Mouse (Mus musculus) cerebellum, postnatal 4 days (tissue): ENCODE results near the gene Tspan4.

ENCODE experiments used
- DNase-seq, 2 experiments: peaks; one replicate each; pipeline ENCODE4 v3.0.0; 2022; ENCODE audit warnings: low spot score in 2 of 2, mixed read lengths in 1 of 2

The Tspan4 gene

DNA sequence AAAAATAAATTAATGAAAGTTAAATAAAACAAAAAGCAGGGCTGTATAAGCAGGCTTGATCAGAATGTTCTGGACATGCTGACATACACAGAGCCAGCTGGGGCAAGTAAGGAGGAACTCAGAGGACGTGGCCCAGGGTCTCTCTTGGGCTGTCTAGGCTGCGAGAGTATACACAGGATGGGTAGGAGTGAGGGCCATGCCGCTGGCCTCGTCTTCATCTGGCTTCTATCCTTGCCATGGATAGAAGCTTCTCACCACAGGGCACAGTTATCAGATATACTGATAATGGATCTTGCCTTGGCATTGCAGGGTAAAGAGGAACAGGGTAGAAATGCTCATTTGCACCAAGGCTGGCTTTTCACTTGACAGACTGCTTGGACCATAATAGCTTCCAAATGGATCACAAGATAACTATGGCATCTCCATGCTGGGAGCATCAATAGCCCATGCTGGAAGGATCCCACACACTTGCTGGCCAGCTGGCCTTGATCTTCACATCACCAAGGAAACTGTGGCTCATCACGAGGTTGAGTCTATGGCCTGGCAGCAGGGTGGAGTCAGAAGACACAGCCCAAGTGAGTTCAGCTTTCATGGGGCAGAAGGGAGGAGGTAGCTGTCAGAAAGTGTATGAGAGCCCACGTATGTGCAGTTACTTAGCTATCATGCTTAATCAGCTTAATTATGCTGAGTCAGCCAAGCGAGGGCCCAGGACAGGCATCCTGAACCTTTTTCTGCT lies 26.9 kb downstream of the Tspan4 start:
- peak in 1 of 2 experiments; percentile 49 for DNase-seq

- peak in 1 of 2 experiments; percentile 44 for DNase-seq
Measured at GRCm38 (mm10) chr7:141502556-141502905, 27.5 kb downstream of the Tspan4 start.

DNA sequence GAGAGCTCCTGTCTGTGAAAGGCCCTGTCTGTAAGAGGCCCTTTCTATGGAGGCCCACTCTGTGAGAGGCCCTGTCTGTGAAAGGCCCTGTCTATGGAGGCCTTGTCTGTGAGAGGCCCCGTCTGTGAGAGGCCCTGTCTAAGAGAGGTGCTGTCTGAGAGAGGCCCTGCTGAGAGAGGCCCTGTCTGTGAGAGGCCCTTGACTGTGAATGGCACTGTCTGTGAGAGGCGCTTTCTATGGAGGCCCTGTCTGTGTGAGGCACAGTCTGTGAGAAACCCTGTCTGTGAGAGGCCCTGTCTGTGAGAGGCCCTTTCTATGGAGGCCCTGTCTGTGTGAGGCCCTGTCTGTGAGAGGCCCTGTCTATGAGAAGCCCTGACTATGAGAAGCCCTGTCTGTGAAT lies 31.2 kb downstream of the Tspan4 start:
- no peak for DNase-seq

DNA sequence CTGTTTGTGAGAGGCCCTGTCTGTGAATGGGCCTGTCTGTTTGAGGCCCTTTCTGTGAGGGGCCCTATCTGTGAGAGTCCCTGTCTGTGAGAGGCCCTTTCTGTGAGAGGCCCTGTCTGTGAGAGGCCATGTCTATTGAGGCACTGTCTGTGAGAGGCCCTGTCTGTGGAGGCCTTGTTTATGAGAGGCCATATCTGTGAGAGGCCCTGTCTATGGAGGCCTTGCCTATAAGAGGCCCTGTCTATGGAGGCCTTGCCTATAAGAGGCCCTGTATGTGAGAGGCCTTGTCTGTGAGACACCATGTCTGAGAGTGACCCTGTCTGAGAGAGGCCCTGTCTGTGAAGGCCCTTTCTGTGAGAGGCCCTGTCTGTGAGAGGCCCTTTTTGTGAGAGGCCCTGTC lies 33.1 kb downstream of the Tspan4 start:
- DNase-seq: no peak

DNA sequence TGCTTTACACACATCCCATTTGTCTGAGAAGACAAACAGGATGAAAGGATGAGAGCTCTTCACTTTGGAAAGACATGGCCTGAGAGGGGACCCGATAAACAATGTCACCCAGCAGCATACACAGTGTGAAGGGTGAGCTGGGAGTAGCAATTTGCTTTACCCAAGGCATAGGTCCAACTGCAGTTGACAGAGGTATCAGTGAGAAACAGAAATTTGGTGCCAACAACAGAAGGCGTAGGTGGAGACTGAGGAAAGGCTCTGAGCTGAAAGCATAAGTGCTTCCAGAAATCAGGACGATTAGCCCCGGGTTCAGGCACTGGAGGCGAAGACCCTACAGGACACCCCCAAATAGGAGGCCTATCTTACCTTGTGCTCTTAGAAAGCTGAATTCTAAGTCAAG lies 35.2 kb downstream of the Tspan4 start:
- DNase-seq: no peak

DNA sequence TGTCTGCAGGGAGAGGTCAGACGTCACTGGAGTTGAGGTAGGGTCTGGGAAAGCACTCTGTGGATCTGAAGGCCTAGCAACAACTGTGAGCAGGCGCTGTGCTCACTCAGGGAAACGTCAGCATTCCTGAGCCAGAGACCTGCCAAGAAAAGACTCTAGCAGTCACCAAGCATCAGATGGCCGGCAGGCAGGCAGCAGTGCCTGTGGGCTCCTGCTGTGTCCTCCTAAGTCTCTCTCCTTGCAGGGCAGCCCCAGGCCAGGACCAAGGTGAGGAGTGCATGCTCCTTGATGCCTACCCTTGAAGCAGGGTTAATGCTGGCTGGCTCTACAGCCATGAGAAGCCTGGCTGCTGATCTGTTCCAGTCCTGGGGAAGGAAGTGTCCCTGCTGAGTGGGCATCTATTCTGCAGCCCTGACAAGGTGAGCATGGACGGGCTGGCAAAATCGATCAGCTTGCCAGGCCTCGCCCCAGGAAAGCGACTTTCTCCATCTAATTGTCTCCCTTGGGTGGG lies 35.7 kb downstream of the Tspan4 start:
- no peak for DNase-seq

GRCm38 (mm10) chr7:141517638-141518037 lies 42.6 kb downstream of the Tspan4 start:
- DNase-seq: no peak

DNA sequence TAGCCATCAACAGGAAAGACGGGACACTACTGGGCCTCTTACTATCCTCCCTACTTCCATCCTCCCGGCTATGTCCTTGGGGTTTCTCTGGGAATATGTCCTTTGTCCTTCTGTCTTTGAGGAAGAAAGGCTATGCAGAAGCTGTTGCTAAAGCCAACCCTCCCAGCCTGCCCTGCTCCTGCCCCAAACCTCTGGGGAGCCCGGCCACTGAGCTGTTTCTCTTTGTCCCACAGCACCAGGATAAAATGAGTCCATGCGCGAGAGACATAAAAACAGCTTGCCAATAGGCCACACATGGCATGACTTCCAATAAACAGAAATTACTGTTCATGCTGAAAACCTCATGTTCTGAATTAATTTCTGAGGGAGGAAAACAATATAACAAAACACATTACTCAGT lies 43.3 kb downstream of the Tspan4 start:
- DNase-seq: no peak

DNA sequence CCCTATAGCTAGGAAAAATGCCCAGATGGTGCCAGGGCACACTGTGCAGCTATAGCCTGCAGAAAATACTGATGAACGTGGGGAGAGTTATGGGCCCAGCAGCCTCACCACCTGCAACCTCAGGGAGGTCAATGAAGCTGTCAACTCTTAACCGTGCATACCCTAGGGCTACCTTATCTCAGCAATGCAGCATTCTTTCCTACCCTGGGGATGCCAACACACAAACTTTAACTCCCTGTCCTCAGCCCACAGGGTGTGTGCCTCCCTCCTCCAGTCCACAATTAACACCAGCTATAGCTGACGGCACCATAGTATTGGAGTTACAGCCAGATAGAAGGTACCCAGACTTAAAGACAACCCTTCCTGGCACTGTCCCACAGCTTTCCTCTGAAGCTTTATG lies 43.9 kb downstream of the Tspan4 start:
- no peak for DNase-seq

DNA sequence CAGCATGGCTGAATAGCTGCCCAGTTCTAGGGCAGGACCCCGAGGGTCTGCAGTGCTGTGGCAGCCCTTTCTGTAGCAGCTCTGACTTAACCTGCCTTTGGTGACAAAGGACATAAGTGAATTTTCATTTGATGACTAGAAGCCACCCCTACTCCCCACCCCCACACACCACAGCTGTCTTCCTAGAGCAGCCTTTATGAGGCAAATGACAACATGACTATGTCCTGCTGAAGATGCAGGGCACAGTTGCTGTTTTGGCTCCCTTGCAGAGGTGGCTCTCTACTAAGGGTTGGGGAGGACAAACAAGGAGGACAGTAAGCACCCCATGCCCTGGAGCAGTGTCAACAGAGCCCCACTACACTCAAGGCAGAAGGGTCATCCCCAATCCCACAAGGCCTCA lies 44.8 kb downstream of the Tspan4 start:
- no peak for DNase-seq

DNA sequence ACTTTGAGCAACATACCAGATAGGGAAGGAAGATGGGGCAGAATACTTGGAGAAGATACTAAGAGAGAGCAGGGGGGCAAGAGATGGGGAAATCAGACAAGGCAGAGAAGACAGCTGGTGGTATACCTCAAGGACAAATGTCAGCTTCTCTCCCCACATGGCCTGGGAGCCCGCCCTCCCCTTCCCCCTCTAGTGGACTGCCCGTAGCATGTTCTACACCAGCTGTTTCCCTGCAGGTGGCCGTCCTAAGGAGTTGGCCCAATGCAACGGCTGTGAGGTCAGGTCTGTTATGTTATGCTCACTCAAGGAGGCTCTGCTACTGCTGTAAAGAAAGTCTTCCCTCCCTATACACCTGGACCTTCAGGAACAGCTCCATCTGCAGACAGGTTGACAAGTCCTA lies 48.0 kb downstream of the Tspan4 start:
- DNase-seq: no peak

- DNase-seq: no peak
Measured at GRCm38 (mm10) chr7:141524271-141524670, 49.2 kb downstream of the Tspan4 start.

DNA sequence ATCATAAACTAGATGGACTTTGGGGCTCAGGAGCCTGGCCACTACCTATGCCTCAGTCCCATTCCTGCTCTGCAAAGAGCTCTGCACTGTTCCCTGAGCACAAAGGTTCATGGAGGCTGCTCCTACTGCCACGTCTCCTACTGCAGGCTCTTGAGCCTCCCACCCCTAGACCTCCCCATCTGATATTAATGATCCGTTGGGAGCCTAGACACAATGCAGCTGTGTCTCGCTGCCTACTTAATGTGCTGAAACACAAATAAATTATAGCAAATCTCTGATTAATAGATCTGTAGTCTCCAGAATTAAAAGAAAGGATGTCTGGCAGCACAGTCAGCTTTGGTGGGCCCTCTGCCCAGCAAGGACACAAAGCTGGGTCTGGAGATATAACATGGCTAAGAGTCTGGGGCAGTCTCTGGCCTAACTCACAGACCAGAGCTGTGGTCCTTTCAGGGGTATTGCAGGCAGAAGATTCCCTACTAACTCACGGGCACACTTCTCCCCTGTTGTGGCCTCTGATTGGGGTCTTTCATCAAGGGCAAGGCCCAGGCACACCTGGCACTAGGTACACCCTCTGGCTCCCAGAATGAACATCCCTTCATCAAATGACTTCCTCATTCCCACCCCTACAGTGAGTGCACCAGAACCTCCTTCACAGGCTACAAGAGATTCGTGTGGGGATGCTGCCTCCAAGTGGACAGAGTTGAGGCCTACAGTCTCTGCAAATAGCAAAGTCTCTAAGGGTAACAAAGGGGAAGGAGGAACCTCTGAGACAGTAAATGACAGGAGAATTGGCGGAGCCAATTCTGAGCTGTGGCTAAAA lies 49.9 kb downstream of the Tspan4 start:
- DNase-seq: peak; percentile 61 to 80

- no peak for DNase-seq
Measured at GRCm38 (mm10) chr7:141525580-141525925, 50.5 kb downstream of the Tspan4 start.

- no peak for DNase-seq
Measured at GRCm38 (mm10) chr7:141535570-141535969, 60.5 kb downstream of the Tspan4 start.

DNA sequence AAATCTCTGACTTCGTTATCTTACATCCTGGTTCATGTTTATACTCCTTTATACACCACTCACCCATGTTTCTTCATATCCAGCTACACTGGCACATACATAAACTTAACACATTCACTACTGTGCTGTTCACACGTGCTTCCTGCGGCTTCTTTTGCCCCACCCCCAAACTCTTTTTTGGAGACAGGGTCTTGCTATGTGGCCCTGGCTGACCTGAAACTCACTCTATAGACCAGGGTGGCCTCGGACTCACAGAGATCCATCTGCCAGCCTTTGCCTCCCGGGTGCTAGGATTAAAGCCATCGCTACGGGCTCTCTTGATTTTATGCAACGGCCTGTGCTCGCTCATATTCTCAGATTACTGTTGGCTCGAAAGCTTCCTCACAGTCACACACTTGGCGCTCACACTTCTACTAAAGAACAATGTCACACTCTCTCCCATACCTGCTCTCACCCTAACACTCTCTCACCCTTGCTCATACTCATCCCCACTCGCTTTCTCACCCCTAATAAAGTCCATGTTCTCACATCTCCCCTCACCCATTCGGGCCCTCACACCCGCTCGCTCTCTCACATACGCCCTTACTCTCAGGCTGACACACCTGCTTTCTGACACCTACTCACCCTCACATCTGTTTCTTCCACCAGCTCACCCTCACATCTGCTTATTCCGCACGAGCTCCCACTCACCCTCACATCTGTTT lies 64.0 kb downstream of the Tspan4 start:
- DNase-seq: no peak

DNA sequence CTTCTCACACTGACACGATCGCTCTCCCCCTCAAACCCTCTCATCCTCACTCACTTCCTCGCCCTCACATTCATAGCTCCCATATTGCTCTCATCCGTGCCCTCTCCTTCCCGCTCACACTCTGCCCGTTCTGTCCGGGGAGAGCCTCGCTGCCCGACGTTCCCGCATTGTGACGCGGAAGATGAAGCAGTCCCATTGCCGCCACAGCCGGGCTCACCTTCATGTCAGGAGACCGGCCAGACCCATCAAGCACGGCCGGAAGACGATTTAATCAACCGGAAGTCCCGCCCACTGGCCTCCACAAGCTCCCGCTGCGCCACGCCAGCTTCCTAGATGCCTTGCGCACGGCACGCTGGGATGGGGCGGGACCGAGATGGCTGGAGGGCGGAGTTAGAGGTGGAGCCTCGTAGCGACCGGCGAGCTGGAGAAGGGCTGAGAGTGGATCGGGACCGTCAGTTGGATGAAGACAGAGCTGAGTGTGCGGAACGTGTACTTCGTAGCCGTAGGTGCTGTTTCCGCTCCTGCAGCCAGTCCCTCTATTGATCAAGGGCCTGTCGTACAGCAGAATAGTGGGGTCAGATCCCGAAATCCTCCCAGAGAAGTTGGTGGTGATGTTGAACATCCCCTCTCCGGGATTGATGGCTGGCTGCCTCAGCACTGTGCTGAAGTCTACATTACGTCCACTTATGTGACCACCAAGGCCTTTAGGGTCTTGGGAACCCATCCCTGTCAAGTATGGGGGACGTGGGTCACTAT lies 64.7 kb downstream of the Tspan4 start, which contains the start of gene Chid1:
Chid1 (minus strand) TSS at position 302 of the 756 bp plus-strand sequence.
- DNase-seq: peak; percentile 92 to 97

DNA sequence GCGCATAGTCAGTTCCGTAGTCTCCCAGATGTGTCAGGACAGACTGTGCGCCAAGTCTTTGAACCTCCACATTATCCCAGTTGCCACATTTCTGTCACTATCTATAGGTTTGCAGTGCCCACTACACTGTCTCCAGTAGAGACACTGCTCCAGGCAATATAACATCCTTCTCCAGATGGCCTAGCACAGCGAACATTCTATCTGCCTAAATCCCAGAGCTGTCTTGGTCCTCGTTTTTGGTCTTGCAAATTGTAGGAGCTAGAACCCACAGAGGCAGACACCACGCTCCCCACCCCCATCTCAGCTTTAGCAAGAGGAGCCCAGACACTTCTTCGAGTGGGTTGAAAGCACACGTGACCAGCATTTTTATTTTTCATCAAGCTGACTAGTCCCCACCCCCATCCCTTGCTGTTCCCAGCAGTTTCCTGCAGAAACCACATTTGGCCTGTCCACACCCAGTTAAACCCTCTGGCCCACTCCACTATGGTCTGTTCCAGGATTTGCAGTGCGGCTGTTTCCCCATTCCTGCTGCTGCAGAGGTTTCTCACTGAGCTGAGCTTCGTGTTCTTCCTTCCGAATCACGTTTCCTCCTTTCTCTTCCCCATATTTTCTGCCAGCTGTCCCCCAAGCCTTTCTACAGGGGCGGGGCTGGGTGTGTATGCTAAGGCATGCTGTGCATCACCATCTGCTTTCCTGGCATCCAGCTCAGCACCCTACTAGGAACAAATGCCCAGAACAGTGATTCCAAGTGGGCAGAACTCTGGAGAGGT lies 65.5 kb downstream of the Tspan4 start:
- DNase-seq: peak in 1 of 2 experiments; percentile 60

GRCm38 (mm10) chr7:141541681-141542080 lies 66.6 kb downstream of the Tspan4 start:
- no peak for DNase-seq

DNA sequence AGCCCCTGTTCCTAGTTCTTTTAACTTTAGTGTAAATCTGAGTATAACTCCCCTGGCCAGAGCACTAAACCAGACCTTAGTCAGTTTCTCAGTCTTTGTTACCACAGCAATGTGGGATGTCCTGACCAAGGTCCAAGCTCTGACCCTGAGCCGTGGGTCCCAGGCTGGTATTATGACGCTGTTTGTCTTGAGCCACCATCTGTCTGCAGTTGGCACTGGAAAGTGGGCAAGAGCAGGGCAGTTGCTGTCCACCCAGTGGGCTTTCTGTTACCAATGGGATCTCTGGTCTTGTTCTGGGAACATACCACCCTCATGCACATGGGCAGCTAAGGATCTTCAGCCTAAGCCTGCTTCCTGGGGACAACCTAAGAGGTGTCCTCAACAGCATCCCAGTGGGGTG lies 67.5 kb downstream of the Tspan4 start:
- DNase-seq: no peak
